Mouse (Mus musculus): Measurements from ENCODE around the gene Cfap74.

The Cfap74 gene

GRCm38 (mm10) chr4:155409058-155409776 is at the start of gene Cfap74:
Cfap74 (plus strand) TSS chr4:155409190.
- DNase-seq (ENCODE audit: low read depth), result peak; percentile 82

DNA sequence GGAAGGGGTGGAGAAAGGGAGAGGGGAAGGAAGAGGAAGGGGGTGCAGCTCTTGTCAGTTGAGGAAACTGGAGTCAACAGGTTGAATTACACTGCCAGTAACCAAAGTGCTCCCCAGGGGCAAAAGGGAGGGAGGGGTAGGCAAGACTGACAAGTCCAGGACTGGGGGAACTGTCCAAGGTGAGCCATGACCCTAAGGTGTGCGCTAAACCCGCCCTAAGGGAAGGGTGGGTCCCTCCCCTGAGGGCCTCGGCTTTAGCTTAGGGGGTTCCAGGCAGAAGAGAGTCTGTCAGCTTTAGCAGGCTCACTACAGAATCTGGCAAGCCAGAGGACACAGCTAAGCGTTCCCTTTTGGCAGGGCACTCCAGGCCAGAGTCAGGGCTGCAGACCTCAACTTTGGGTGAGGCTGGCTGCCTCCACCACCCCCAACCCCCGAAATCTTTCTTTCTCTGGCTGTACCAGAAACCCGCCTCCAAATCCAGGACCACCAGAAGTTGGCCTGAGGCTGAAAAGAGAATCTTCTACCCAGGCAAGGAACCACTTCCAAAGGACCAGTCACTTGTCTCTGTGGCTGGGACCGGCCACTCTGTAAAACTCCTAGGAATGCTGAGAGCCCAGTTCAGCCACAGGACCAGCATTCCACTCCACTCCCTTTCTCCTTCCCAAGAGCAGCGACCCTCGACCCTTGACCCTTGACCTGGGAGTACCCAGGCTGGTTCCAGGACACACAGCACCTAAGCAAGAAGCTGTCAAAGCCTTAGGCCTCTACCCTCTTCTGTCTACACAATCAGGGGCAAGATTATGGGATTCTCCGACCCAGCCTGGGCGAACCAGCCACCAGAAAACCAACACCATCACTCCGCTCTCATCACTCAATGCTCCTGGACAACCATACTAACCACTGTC is 49.2 kb upstream of the Cfap74 start:
- no peak for DNase-seq (ENCODE audit: low read depth)

DNA sequence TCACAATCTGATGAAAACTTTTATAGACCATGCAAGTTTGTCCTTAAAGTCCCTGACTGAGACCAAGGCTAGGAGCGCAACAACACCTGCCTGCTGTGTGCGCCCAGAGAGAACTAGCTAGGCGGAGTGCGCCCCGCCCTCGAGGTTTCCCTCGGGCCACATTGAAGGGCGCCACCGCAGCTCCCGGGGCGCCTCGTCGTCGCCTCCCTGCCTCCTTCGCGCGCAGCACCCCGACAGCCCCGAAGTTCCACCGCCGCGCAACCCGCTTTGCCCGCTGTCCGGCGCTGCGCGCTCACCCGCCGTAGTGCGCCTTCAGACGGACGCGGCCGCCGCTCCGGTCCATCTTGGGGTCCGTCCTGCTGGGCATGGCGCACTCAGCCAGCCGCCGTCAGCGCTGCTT is 48.1 kb upstream of the Cfap74 start:
- no peak for DNase-seq (ENCODE audit: low read depth)

GRCm38 (mm10) chr4:155361303-155361791 is 47.6 kb upstream of the Cfap74 start, which contains the start of gene Prkcz:
Prkcz (minus strand) TSS chr4:155361361.
- DNase-seq (ENCODE audit: low read depth), result no peak

- no peak for DNase-seq (ENCODE audit: low read depth)
Measured at GRCm38 (mm10) chr4:155362443-155362842, 46.5 kb upstream of the Cfap74 start.

DNA sequence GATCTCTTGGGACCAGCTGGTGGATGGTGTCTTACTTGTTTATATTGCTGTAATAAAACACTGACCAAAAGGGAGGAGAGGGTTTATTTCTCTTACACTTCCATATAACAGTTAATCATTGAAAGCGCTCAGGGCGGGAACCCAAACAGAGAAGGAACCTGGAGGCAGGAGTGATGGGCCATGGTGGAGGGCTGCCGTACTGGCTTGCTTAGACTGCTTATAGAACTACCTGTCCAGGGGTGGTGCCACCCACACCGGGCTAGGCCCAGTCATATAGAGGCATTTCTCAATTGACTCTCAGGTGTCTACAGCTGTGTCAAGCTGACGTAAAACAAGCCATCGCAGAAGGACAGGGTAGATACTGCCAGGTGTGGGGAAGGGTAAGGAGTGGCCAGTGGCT is 42.2 kb upstream of the Cfap74 start:
- DNase-seq (ENCODE audit: low read depth), result no peak

GRCm38 (mm10) chr4:155367739-155368138 is 41.3 kb upstream of the Cfap74 start:
- DNase-seq (ENCODE audit: low read depth), result no peak

GRCm38 (mm10) chr4:155368684-155369083 is 40.3 kb upstream of the Cfap74 start:
- DNase-seq (ENCODE audit: low read depth), result no peak

- DNase-seq (ENCODE audit: low read depth), result no peak
Measured at GRCm38 (mm10) chr4:155370737-155371715, 38.0 kb upstream of the Cfap74 start.

DNA sequence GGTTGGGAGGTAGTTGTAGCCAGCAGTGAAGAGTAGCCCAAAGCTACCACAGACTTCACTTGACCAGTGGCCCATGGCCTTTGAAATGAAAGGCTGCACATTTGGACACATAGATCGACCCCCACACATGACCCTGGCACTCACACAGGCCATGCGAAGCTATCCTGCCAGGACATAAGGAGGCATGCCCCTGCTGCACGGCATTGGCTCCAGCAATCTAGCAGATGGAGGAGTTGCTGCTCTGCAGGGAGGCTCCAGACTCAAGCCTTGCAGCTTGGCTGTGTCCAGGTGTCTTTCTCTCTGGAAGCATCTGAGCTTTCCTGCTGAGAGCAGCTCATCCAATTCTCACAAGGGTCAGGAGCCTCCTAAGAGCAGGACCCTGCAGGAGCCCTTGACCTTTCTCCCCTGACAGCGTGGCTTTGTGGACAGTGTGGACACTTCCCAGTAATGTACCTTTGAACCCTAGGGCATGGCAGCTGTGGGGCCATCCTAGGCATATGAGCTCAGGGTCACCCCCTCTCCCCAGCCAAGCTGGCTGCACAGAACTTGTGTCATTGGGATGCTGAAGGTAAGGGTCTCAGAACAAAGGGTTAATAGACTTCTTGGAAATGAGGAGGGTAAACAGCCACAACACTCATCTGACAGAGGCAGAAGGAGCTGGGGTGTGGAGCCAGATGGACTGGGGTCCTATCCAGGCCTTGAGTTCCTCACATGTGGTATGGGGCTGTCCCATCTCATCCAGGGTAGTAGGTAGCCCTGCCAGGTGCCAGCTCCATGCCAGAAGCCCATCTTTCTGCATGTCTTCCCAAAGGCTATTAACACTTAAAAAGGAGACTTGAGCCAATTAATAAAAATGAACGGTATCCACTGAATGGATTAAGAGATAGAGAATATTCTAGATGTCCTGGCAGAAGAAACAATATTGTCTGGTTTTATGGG is 36.9 kb upstream of the Cfap74 start:
- DNase-seq (ENCODE audit: low read depth), result no peak

GRCm38 (mm10) chr4:155381974-155382373 is 27.0 kb upstream of the Cfap74 start:
- no peak for DNase-seq (ENCODE audit: low read depth)

DNA sequence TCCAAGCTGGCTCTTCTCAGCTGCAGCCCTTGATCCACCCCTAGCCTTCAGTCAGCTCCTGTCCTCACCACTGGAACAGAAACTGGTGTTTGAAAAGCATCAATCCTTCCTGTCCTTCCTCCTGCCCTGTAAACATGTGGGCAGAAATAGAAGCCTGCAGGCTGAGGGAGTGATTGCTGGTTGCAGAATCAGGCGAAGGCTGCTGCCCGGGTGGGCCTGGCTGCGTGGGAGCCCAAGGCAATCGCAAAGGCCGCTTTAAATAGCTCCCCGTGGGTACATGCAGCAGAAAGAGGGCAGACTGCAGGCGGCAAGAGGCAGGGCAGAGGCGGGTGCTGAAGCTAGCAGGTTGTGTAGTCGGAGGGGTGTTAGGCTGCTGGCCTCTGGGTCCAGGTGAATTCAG is 26.2 kb upstream of the Cfap74 start:
- no peak for DNase-seq (ENCODE audit: low read depth)

DNA sequence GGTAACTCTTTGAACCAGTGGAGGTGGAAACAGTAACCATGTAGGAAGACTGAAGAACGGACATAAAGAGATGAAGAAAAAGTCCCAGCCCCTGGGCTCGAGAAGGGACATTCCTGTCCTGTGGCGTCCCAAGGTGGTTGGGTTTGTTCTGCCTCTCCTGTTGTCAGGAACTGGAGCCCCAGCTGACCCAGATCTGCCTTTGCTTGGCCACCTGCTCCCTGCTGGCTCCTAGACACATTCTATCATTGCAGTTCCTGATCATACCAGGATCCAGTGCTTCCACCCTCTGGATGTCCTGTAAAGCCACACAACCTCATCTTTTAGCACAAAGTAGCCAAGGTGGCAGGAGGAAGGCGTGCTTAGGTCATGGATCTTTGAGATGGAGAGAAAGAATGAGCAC is 25.7 kb upstream of the Cfap74 start:
- DNase-seq (ENCODE audit: low read depth), result no peak

DNA sequence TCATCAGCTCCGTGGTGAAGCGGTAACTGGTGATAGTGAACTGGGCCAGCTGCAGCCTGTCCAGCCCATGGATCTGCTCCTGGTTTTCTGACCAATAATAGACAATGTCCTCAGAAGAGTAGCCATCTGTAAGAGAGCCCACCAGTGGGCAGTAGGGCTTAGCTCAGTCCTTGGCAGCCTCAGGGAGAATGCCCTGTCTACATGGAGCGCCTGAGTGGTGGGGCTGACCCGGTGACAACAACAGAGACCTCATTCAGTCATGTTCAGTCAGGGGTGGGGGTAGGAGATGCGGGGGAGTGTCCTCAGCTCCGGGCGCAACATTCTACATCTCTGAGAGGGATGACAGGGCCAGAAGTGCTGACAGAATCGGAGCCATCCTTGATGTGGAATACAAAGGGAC is 21.8 kb upstream of the Cfap74 start:
- no peak for DNase-seq (ENCODE audit: low read depth)

- no peak for DNase-seq (ENCODE audit: low read depth)
Measured at GRCm38 (mm10) chr4:155395471-155395870, 13.5 kb upstream of the Cfap74 start.

DNA sequence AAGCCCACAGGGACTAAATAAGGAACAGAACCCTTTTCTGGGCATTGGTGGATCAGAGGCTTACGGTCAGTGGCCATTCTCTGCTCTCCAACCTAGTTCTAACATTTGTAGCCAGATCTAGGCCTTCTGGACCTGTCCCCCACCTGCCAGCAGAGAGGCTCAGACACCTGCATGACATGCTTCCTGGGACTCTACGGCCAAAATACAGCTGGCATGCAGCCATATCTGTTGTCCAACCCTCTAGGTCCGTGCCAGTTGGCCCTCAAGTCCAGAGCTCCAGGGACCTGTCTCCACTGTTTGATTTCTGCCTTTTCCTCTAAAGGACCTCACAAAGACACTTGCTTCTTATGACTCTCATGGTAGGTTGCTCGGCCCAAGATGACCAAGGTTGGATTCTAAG is 12.2 kb upstream of the Cfap74 start:
- no peak for DNase-seq (ENCODE audit: low read depth)

DNA sequence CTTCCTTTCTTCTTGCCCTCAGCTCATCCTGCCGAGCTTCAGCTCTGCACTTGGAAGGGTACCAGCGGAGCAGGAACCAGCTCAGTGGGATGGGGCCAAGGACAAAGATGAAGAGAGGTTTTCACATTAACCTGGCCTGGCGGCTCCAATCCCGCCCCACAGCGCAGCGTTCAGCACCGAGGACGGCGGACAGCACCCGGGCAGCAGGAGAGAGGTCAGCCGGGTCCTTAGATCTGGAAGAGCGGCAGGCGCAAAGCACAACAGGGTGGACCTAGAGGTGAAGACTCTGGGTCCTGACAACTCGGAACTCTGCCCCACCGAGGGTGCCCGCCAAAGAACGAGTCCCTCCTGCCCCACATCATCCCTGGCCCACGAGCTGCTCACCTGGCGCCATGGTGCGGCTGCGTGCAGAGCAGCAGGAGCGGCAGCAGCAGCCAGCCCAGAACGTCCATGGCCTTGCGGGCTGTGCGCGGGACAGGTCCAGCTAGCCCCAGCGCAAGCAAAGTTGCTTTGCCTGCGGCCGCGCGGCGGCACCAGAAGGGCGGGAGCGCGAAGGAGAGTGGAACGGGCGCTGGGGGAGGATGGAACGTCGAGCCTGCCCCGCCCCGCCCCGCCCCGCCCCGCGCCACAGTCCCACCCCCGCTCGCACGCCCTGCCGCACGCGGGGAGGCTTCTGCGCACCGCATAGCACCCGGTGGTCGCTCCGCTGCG is 11.3 kb upstream of the Cfap74 start, which contains the start of gene Gabrd:
Gene Gabrd (minus strand): TSS at position 602 of the 711 bp plus-strand sequence.
- no peak for DNase-seq (ENCODE audit: low read depth)

DNA sequence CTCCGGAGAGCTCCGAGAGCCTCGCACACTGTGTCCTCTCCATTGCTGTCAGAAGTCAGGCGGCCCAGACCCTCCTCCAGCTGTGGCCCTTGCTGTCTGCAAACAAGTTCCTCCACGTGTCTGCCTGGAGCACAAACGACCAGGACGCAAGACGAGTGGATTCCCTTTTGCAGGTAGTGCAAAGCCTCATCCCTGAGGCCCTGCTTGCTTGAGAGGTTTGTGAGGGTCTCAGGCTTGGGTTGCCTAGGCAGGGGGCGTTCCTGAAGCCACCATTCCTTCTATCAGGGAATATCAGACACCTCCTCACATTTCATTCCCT is 10.8 kb upstream of the Cfap74 start:
- DNase-seq (ENCODE audit: low read depth), result no peak

- no peak for DNase-seq (ENCODE audit: low read depth)
Measured at GRCm38 (mm10) chr4:155401121-155401520, 7.9 kb upstream of the Cfap74 start.

DNA sequence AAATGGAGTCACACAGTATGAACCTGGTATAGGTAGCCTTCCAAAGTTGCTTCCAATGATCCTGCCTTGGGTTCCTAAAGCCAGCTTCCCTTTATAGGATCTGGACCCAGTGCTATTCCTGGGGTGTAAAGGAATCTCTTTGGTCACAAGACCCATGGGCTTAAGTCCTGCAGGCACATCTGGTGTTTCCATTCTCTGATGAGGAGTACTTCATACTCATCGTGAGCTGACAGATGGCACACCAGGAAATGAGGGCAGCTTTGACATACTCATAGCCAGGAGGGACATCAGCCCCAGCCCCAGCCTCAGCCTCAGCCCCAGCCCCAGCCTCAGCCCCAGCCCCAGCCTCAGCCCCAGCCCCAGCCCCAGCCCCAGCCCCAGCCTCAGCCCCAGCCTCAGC is 6.5 kb upstream of the Cfap74 start:
- no peak for DNase-seq (ENCODE audit: low read depth)

Data from fibroblast of lung, adult 2 months (primary cell).